Mouse (Mus musculus): Measurements from ENCODE around the gene Sh2b1. TPM values are rescaled to one million over a fixed set of nuclear protein-coding genes. Genes with fewer than 3 reads are reported as not detected.

Gene Sh2b1
- polyA plus RNA-seq, 1 experiment from 2014 or later = 43.2 TPM

DNA sequence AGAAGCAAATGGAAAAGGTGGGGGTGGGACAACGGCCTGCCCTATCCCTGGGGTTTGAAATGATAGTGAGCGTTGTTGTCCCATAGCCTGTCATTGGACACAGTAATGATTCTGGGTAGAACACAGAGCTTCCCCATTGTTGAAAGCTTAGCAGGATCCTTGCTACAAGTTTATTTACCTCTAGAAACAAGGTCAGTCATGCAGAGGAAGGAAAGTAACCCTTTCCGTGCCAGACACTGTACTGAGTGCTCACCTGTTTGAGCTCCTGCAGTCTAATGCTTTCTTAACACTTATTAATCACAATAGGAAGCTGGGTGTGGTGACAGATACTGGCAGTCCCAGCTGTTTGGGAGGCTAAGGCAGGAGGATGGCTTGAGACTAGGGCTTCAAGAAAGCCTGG lies 39.4 kb downstream of the Sh2b1 start:
- Histone ChIP-seq H3K4me2 (no peak overlapping the region), H3K9ac (no peak overlapping the region), H3K4me3 (no peak overlapping the region), H3K36me3 (peaks cover 64% of the 10 kb centered on the region), H3K9me3 (replicated peaks) (no peaks in the 10 kb centered on the region), H3K27me3 (replicated peaks) (no peaks in the 10 kb centered on the region), H3K4me1 (replicated peaks) (no peaks in the 10 kb centered on the region), H3K27ac (ENCODE audit: poor library complexity, severe bottlenecking) (no peak overlapping the region)
- ATAC-seq (ENCODE audit: insufficient number of reproducible peaks, low FRiP score) = no peak
- WGBS = 79% methylated on average over 3 of the region's 3 CpGs

- Histone ChIP-seq H3K27ac (ENCODE audit: poor library complexity, severe bottlenecking) (no peak overlapping the region), H3K4me1 (replicated peaks) (peaks cover 6% of the 10 kb centered on the region), H3K9me3 (replicated peaks) (no peaks in the 10 kb centered on the region), H3K4me3 (no peak overlapping the region), H3K27me3 (replicated peaks) (no peaks in the 10 kb centered on the region), H3K36me3 (peaks cover 55% of the 10 kb centered on the region), H3K4me2 (no peak overlapping the region), H3K9ac (no peak overlapping the region)
- ATAC-seq (ENCODE audit: insufficient number of reproducible peaks, low FRiP score) = no peak
- 83% methylated on average over 7 of the region's 7 CpGs for WGBS
These were observed 40.5 kb downstream of the Sh2b1 start for GRCm38 (mm10) chr7:126434726-126435125.

DNA sequence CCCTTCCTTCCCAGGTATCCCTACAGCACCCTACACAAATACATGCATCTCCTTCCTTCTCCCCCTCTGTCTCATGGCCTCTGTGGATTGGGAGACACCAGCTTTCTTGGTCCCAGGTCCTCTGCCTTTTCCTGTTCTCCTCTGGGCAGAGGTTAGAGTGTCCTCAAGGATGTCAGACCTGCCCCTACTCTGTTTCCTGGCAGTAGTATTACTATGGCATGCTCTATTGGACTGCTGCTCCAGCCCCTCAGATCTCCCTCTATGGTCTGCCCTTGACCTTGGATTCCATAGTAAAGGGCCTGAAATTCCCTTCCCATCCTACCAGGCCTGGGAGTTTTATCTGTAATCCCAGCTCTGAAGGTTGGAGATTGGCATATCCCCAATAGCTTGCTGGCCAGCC lies 45.1 kb downstream of the Sh2b1 start:
- Histone ChIP-seq H3K27ac (ENCODE audit: poor library complexity, severe bottlenecking) (no peak overlapping the region), H3K36me3 (peaks cover 31% of the 10 kb centered on the region), H3K4me3 (no peak overlapping the region), H3K9me3 (replicated peaks) (peaks cover 4% of the 10 kb centered on the region; the same call in 1 of the 2 replicates), H3K4me1 (replicated peaks) (peaks cover 18% of the 10 kb centered on the region), H3K9ac (no peak overlapping the region), H3K27me3 (replicated peaks) (no peaks in the 10 kb centered on the region), H3K4me2 (0 out of 2 replicates have a peak overlapping the region, but pooled peaks have one; percentile 84)
- ATAC-seq (ENCODE audit: insufficient number of reproducible peaks, low FRiP score) = no peak

DNA sequence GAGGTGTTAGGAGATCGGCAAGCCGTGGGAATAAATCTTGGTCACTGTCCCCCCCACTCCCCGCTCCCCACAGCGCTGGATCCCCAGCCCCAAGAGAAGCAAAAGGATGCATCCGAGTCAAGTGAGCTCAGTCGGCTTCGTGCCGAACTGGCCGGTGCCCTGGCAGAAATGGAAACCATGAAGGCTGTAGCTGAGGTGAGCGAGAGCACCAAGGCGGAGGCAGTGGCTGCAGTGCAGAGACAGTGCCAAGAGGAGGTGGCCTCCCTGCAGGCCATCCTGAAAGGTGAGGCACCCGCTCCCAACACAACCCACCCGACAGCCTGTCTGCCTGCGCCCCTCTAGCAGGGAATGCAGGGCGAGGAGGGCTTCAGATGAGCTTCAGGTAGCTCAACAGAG lies 45.7 kb downstream of the Sh2b1 start:
- Histone ChIP-seq H3K9me3 (replicated peaks) (peaks cover 4% of the 10 kb centered on the region; the same call in 1 of the 2 replicates), H3K36me3 (peaks cover 26% of the 10 kb centered on the region), H3K4me3 (peak overlapping the region; percentile 76), H3K27me3 (replicated peaks) (no peaks in the 10 kb centered on the region), H3K27ac (ENCODE audit: poor library complexity, severe bottlenecking) (peak overlapping the region; percentile 89), H3K4me2 (peak overlapping the region; percentile 84), H3K9ac (peak overlapping the region; percentile 86), H3K4me1 (replicated peaks) (peaks cover 18% of the 10 kb centered on the region)
- no peak; the same call in 1 of the 2 replicates for ATAC-seq (ENCODE audit: insufficient number of reproducible peaks, low FRiP score)
- 28% methylated on average over 15 of the region's 15 CpGs for WGBS

DNA sequence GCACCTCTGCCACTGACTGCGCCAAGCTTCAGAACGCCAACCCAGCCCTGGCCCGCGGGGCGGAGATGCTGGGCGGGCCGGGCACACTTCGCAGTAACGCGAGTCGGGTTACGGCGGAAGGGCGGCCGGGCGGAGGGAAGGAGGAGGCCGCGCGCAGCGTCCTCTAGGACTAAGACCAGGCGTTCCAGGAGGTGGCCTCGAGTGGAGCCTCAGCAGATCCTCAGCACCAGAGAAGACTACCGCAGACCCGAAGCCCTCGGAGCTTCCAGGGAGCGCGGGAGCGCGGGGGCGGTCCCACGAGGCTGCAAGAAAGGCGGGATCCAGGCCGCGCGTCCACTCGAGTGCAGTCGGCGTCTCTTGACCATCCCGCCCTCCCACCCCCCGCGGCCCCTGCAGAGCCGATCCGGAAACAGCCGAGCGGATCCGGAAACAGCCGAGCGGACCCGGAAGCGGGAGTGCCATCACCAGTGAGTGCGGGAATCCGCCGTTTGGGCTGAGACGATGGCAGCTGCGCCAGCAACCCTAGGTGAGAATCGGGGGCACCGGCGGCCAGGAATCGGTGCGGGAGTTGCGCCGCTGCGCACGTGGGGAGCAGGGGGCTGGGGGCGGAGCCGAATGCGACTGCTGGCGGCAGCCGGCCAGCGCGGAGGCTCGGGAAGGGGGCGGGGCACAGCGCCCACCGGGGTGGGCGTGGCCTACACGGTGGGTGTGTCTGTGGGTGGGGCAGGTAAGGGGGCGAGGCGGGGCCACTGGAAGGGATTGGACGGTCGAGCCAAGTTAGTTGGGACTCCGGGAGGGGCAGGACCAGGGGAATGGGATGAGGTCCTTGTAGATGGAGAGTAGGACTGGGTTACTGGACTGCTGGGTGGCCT lies 46.4 kb downstream of the Sh2b1 start, which contains the start of gene Rabep2:
TSS of gene Rabep2 (plus strand) at position 129 of the 872 bp plus-strand sequence.
- Histone ChIP-seq H3K9ac (peak within 1 kb of the TSS; percentile 86), H3K4me3 (peak within 1 kb of the TSS; percentile 76), H3K36me3 (peaks cover 19% of the 10 kb centered on the region), H3K9me3 (replicated peaks) (peaks cover 4% of the 10 kb centered on the region; the same call in 1 of the 2 replicates), H3K27me3 (replicated peaks) (no peaks in the 10 kb centered on the region), H3K27ac (ENCODE audit: poor library complexity, severe bottlenecking) (peak within 1 kb of the TSS; percentile 89), H3K4me2 (peak within 1 kb of the TSS; percentile 84), H3K4me1 (replicated peaks) (peaks cover 18% of the 10 kb centered on the region)
- peak; percentile 93 for ATAC-seq (ENCODE audit: insufficient number of reproducible peaks, low FRiP score)
- WGBS = under 1% methylated on average over 82 of the region's 82 CpGs

DNA sequence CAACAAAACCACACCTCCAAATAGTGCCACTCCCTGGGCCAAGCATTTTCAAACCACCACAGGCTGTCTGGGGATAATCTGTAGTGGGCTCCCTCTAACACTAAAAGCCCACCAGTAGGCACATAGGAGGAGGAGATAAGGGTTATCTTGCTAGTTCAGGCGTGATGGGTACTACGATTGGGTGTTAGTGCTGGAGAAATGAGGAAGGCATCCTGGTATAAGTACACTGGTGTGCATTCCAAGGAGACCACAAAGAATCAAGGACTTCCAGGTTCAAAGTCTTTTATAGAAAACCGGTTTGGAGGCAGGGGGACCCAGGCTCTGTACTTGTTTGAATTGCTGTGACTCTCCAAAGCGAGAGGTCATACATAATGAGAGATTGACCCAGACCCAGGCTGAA lies 47.1 kb downstream of the Sh2b1 start:
- ATAC-seq (ENCODE audit: insufficient number of reproducible peaks, low FRiP score) = no peak
- WGBS = 7% methylated on average over 4 of the region's 4 CpGs

DNA sequence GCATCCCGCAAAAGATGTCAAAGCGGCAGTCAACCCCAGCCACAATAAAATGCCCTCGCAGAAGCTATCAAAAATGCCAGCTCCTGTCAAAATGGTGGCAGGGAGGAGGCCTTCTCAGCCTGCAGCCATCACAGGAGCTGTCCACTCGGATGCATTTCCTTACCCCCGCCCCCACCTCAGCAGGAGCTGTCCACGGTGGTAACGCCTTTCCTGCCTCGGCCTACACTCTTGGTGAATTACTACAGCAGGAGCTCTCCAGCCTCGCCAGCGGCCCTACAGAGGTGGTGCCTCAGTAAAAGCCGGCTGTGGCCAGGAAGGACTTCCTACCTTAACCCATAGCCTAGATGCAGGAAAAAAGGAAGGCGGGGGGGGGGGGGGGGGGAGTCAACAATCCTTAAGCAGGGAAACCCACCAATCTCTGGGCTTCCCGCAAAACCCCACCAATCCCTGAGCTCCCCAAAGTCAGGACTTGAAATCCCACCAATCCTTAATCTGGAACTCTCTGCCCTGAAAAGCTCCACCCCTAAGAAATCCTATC lies 47.8 kb downstream of the Sh2b1 start:
- no peak overlapping the region for H3K4me3 ChIP-seq
- no peak overlapping the region for H3K27ac ChIP-seq (ENCODE audit: poor library complexity, severe bottlenecking)
- no peak for ATAC-seq (ENCODE audit: insufficient number of reproducible peaks, low FRiP score)
- WGBS = 35% methylated on average over 12 of the region's 13 CpGs
- H3K9me3 ChIP-seq (replicated peaks) = peaks cover 4% of the 10 kb centered on the region; the same call in 1 of the 2 replicates
- H3K27me3 ChIP-seq (replicated peaks) = no peaks in the 10 kb centered on the region
- no peak overlapping the region for H3K9ac ChIP-seq
- H3K4me1 ChIP-seq (replicated peaks) = peaks cover 18% of the 10 kb centered on the region
- H3K36me3 ChIP-seq = peaks cover 11% of the 10 kb centered on the region
- H3K4me2 ChIP-seq = no peak overlapping the region; the same call in 1 of the 2 replicates

More for the DNA sequence above, 47.1 kb downstream of the Sh2b1 start:
- H3K27ac ChIP-seq (ENCODE audit: poor library complexity, severe bottlenecking) = peak overlapping the region; percentile 89
- H3K9ac ChIP-seq = peak overlapping the region; percentile 86
- H3K4me1 ChIP-seq (replicated peaks) = peaks cover 18% of the 10 kb centered on the region
- H3K36me3 ChIP-seq = peaks cover 15% of the 10 kb centered on the region
- H3K4me3 ChIP-seq = peak overlapping the region; percentile 76
- peaks cover 4% of the 10 kb centered on the region; the same call in 1 of the 2 replicates for H3K9me3 ChIP-seq (replicated peaks)
- H3K27me3 ChIP-seq (replicated peaks) = no peaks in the 10 kb centered on the region
- peak overlapping the region; percentile 84 for H3K4me2 ChIP-seq

DNA sequence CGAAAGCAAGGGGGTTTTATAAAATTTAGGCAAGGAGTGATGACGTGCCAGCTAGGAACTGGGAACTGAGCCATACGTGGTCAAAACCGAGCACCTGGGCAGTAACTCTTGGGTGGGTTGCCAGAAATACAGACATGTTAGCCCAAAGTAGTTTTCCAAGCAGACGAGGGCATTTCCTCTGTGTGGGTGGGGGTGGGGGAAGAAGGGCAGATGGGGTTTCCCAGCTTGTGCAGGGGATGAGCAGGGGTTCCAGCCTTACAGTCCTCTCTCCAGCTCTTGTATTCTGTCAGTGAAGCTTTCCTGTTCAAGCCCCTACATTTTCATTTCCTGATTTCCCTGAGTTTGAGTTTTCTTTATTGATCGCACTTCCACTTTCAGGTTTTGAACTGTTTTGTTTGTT lies 51.1 kb downstream of the Sh2b1 start:
- H3K27me3 ChIP-seq (replicated peaks) = no peaks in the 10 kb centered on the region
- peaks cover 7% of the 10 kb centered on the region for H3K9me3 ChIP-seq (replicated peaks)
- no peak for ATAC-seq (ENCODE audit: insufficient number of reproducible peaks, low FRiP score)
- no peak overlapping the region for H3K27ac ChIP-seq (ENCODE audit: poor library complexity, severe bottlenecking)
- no peak overlapping the region for H3K4me3 ChIP-seq
- no peak overlapping the region for H3K4me2 ChIP-seq
- 76% methylated on average over 6 of the region's 6 CpGs for WGBS
- peaks cover 7% of the 10 kb centered on the region for H3K4me1 ChIP-seq (replicated peaks)
- no peak overlapping the region for H3K9ac ChIP-seq
- no peaks in the 10 kb centered on the region for H3K36me3 ChIP-seq

DNA sequence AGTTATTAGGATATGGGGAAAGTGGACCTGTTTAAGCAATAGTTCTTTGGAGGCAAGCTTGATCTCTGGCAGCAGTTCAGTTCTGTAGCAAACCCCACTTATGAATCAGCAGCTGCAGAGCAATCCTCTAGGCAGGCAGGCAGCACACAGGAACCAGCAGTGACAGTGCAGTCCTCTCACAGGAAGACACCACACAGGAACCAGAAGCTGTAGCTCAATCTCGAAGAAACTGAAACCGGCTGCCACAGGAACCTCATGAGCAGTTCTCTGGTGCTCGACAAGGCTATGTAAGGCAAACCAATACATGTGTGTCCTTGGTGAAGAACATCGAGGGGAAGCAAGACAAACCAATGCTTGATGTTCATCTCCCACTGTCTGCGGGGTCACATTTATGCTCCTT lies 53.5 kb downstream of the Sh2b1 start:
- ATAC-seq (ENCODE audit: insufficient number of reproducible peaks, low FRiP score) = no peak
- no peaks in the 10 kb centered on the region for H3K36me3 ChIP-seq
- H3K4me2 ChIP-seq = no peak overlapping the region
- H3K27me3 ChIP-seq (replicated peaks) = no peaks in the 10 kb centered on the region
- H3K9me3 ChIP-seq (replicated peaks) = peaks cover 3% of the 10 kb centered on the region
- no peak overlapping the region for H3K4me3 ChIP-seq
- no peaks in the 10 kb centered on the region for H3K4me1 ChIP-seq (replicated peaks)
- no peak overlapping the region for H3K9ac ChIP-seq
- H3K27ac ChIP-seq (ENCODE audit: poor library complexity, severe bottlenecking) = no peak overlapping the region
- 78% methylated on average over 5 of the region's 5 CpGs for WGBS

DNA sequence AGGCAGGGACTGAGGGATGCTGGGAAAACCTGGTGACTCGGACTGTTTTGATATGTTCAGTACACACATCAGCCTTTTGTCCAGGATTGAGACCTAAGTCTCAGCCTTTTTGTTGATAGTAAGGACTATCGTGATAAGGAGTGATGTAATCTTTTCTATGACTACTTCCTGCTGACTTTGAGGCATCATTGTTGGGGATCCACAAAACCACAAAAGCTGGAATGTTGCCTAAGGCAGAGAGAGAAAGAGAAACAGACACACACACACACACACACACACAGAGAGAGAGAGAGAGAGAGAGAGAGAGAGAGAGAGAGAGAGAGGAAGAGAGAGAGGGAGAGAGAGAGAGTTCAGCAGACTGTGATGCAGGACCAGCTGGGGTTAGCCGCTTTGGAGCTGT lies 56.7 kb downstream of the Sh2b1 start:
- 43% methylated on average over 3 of the region's 3 CpGs for WGBS
- Histone ChIP-seq H3K27me3 (replicated peaks) (peaks cover 5% of the 10 kb centered on the region), H3K4me3 (no peak overlapping the region), H3K4me2 (no peak overlapping the region), H3K27ac (ENCODE audit: poor library complexity, severe bottlenecking) (no peak overlapping the region), H3K9ac (no peak overlapping the region), H3K36me3 (no peaks in the 10 kb centered on the region), H3K4me1 (replicated peaks) (no peaks in the 10 kb centered on the region), H3K9me3 (replicated peaks) (peaks cover 3% of the 10 kb centered on the region; the same call in 1 of the 2 replicates)
- no peak for ATAC-seq (ENCODE audit: insufficient number of reproducible peaks, low FRiP score)

DNA sequence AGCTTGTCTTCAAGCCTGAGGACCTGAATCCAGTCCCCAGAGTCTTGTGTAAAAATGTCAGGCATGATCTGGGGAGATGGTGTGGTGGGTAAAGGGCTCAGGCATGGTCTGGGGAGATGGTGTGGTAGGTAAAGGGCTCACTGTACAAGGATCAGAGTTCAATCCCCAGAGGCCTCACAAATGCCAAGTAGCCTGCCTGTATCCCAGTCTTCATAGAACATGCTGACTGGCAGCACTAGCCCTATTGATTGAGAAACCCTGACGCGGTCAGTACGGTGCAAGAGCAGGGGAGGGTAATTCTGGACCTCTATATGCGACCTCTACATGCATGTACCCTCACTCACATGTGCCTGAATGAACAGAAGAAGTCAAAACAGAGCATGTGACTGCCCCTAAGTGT lies 57.6 kb downstream of the Sh2b1 start:
- Histone ChIP-seq H3K4me1 (replicated peaks) (no peaks in the 10 kb centered on the region), H3K4me2 (no peak overlapping the region), H3K9ac (no peak overlapping the region), H3K27ac (ENCODE audit: poor library complexity, severe bottlenecking) (no peak overlapping the region), H3K9me3 (replicated peaks) (peaks cover 3% of the 10 kb centered on the region; the same call in 1 of the 2 replicates), H3K36me3 (no peaks in the 10 kb centered on the region), H3K27me3 (replicated peaks) (peaks cover 7% of the 10 kb centered on the region), H3K4me3 (no peak overlapping the region)
- WGBS = 78% methylated on average over 4 of the region's 4 CpGs
- no peak for ATAC-seq (ENCODE audit: insufficient number of reproducible peaks, low FRiP score)
